Mouse (Mus musculus) neutrophil, adult 5-6 weeks (primary cell): ENCODE results near the gene Gm49342. TPM values are rescaled to one million over a fixed set of nuclear protein-coding genes. Genes with fewer than 3 reads are reported as not detected.
"Not testable (repeated sequence)": the region's sequence is repeated elsewhere in the genome, so short reads cannot be mapped to it uniquely, and the experiment has no call there.

ENCODE experiments used
- ATAC-seq: fragments of 151-379, 151-347 bp; 2 replicates; pipeline ENCODE4 v1.8.0; 2017; ENCODE audit warnings: mild to moderate bottlenecking, moderate TSS enrichment; ENCODE audit not compliant: insufficient number of reproducible peaks, poor library complexity, low FRiP score, severe bottlenecking; ENCODE audit errors: extremely low read depth
- total RNA-seq: library from RNA; stranded (forward); fragments of 200-1000 nt; gene quantifications from 2 replicates; pipeline ENCODE4 v1.2.3, GENCODE M21; 2017

Gene Gm49342
- total RNA-seq, 1 experiment from 2014 or later, result not detected

DNA sequence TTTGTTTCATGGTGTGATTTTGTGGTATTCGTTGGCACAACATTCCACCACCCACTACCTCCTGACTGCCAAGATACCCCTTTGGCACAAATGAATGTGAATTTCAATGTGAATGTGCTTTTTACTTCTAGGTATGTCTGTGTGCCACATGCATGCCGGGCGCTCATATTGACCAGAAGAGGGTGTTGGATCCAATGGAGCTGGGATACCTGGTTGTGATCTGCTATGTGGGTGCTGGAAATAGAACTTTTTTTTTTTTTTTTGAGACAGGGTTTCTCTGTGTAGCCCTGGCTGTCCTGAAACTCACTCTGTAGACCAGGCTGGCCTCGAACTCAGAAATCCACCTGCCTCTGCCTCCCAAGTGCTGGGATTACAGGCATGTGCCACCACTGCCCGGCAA lies 28.7 kb downstream of the Gm49342 start:
- not testable (repeated sequence) for ATAC-seq

DNA sequence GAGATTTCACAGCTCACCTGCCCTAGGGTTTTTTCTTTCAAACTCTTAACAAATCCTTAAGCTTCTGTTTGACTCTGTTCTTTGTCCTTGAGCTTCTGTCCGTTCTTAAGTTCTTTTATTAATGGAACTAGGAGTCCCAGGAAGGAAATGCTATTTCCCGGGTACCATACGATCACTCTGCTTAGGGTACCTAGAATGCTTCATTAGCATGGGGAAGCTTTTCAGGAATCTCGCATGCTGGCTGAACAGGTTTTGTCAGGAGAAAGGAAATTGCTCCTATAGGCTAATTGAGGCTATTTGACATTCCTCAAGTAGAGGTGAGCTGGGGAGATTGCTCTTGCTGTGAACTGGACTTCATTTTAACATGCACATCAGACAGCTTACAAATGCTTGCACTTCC lies 29.4 kb downstream of the Gm49342 start:
- ATAC-seq, result no peak

DNA sequence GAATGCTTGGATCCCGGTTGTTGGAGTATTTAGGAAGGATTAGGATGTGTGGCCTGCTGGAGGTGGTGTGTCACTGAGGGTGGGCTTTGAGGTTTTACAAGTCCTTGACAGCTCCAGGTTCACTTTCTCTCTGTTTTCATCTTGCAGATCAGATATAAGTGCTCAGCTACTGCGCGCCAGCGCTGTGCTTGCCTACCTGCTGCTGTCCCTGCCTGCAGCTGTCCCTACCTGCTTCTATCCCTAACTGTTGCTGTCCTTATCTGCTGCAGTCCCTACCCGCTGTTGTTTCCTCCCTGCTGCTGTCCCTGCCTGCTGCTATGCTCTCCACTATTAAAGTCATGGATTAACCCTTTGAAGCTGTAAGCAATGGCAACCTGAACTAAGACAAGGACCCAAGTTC lies 30.7 kb downstream of the Gm49342 start:
- ATAC-seq, result no peak

DNA sequence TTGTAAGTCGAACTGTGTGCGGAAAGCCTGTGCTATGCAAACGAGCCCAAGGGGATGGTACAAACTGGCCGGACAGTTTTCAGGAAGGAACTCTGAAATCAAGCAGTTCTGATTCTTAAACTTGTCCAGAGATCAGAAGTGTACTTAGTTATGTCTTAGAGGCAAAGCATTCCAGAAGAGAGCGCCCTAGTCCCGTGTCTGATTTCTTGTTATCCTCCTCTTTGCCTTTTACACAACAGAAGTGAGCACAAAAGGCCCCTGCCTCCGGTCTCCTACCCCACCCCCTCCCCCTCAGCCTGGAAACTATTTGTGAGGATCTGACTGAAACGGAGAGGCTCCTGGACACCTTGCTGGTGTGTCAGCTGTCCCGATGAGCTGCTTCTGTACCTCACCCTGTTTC lies 32.4 kb downstream of the Gm49342 start:
- ATAC-seq, result peak; percentile 20; the same call in 1 of the 2 replicates

DNA sequence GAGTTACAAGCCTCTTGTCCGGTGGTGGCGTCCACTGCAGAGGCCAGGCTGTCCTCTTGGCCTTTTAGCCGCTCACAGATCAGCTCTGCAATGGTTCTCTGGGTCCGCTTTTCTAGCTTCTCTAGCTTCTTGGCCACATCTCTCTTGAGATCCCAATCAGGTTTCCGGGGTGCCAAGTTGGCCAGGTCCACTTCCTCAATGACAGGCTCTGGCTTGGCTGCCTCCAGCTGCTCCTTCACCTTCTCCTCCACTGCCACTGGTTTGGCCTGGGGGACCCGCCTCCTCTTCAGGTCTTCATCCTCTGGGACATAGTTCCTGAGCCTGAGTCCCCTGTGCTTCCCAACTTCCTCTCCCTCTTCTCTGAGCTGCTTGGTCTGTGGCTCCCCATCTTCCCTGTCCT lies 34.1 kb downstream of the Gm49342 start:
- ATAC-seq, result peak; percentile 51

DNA sequence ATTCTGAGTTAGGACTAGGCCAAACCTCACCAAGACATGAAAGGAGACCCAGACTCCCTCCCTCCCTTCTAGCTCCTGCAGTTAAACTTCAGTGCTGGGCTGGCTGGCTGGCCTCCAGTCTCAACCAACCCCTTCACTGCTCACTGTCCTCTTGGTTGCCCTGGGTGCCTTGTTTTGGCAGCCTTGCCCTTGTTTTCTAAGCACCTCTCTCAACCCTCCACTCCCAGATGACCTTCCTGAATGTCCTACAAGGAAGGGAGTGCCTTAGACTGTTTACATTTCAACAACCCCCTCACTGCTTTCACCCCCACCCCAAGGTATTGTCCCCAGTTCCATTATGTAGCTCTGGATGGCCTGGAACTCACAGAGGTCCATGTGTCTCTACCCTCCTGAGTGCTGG lies 35.3 kb downstream of the Gm49342 start:
- ATAC-seq, result no peak

DNA sequence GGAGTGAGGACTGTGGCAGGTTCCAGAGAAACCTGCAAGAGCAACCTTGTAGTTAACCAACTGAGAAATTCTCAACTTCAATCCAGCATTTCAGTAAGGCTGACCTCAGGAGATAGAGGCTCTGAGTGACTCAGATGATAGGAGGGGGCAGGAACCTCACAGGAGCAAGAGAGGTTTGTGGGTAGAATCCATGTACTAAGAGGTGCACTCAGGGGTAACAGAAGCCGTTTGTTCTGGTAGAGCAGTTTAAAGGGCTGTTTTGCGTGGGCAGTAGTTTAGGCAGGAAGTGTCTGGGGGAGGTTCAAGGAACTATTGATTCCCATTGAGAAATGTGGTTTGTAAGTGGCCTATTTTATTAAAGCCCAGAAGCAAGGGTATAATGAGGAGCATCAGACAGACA lies 36.9 kb downstream of the Gm49342 start:
- peak; percentile 35; the same call in 1 of the 2 replicates for ATAC-seq

DNA sequence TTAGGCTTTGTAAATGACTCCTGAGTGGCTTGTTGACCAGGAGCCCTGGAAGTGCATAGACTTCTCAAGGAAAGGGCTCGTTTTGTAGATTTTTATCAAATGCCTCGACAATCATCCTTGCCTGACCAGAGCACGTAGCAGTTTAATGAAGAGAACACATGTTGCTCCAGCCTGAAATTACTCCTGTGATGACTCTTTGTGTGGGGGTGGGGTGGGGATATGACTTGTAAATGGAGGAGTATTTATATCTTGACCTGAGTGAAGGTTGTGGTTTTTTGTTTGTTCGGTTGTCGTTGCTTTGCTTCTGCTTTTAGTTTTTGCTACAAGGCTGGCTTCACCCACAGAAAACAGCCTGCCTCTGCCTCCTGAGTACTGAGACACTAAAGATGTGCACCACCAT lies 37.5 kb downstream of the Gm49342 start:
- ATAC-seq, result peak; percentile 17; the same call in 1 of the 2 replicates

DNA sequence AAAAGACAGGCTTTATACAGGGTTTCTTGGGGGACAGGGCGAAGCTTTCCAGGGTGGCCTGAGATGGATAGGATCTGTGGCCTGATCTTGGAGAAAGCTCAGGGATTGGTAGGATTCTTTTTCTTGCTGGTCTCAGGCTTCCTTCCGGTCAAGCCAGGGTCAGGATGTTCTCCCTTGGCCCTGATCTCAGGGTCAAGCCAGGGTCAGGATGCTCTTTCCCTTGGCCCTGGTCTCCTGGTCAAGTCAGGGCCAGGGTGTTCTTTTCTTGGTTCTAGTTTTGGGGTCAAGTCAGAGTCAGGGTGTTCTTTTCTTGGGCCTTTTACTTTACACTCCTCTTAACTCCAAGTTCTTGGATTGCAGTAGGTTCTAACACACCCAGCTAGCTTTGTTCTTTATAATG lies 43.4 kb downstream of the Gm49342 start:
- no peak for ATAC-seq

DNA sequence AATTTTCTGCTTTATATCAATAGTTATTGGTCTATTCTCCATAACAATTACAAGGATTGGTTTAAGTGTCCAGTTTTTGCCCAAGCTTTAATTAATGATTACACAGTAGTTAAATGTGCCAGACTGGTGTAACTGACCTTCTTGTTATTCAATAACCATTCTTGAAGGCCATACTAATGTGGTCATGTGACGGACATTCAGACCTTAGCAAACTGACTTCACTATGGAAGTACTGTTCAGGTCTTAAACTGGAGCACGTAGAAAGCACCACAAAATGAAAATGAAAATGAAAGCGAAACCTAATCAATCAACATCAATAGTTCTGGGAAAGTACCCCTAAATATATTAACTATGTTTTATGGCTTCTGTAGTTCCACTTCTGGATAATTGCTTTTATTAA lies 46.7 kb downstream of the Gm49342 start:
- no peak for ATAC-seq

DNA sequence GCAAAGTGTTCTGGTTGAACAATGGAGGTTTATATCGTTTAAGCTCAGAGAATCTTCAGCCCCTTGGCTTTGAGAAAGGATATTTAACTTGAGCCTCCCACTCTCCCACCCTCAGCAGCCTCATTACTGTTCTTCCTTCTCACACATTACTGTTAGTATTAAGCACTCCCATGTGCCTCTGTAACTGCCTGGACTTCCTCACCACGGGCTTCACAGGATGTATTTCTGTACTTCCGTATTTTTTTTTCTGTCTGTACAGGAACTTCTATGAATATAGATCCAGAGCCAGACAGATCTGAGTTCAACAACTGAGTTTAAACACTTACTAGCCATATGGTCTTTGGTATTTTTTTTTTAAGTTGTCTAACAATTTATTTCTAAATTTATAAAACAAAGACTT lies 52.8 kb downstream of the Gm49342 start:
- ATAC-seq, result peak; percentile 85; the same call in 1 of the 2 replicates

DNA sequence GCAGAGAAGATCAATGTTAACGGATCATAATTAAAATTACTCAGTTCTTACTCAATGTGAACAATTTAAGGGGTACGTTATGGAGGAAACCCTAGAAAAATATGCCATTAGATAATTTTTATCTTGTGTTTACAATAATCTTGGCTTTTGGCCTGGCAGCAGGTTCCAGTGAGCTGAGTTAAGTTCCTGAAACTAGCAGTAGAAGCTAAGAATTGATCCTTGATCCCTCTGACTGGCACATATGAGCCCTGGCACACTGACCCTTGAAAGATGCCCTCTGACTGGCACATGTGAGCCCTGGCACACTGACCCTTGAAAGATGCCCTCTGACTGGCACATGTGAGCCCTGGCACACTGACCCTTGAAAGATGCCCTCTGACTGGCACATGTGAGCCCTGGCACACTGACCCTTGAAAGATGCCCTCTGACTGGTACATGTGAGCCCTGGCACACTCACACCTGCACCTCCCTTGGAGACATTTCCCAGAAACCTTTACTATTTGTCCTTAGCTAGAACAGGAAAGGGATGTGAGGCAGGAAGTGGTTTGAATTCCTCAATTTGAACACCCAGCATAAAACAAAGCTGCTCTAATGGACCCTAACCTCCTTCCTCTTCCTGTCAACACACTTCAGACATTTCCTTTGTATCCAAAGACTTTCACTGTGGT lies 53.8 kb downstream of the Gm49342 start:
- ATAC-seq, result peak; percentile 36; the same call in 1 of the 2 replicates

DNA sequence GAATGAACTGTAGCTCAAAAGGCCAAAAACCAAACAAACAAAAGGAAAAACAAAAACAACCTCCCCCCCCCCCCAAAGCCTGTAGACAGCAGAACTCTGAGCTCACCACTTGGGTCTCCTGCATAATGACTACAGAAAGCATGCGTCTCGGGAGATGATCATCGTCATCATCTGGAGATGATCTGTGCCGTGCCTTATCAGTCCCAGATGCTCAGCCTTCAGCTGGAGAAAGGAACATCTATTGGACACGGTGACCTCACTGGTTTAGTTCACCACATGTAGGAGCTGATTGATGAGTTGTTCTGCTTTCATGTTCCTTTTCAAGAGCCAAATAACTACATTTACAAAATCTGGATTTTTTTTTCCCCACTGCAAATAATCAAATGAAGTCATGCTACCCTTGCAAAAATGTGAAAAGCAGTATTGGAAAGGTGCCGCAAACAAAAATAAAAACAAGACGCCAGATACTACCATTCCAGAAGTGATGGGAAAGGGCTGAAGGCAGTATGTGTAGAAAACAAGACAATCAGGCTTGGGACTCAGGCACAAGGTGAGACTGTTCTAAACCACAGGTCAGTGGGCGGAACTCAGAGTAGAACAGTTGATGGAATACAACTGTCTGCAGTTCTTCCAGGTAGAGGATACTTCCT lies 63.0 kb downstream of the Gm49342 start, which contains the start of gene Rnase10:
Rnase10 (plus strand) TSS at position 600 of the 650 bp plus-strand sequence.
- no peak for ATAC-seq

DNA sequence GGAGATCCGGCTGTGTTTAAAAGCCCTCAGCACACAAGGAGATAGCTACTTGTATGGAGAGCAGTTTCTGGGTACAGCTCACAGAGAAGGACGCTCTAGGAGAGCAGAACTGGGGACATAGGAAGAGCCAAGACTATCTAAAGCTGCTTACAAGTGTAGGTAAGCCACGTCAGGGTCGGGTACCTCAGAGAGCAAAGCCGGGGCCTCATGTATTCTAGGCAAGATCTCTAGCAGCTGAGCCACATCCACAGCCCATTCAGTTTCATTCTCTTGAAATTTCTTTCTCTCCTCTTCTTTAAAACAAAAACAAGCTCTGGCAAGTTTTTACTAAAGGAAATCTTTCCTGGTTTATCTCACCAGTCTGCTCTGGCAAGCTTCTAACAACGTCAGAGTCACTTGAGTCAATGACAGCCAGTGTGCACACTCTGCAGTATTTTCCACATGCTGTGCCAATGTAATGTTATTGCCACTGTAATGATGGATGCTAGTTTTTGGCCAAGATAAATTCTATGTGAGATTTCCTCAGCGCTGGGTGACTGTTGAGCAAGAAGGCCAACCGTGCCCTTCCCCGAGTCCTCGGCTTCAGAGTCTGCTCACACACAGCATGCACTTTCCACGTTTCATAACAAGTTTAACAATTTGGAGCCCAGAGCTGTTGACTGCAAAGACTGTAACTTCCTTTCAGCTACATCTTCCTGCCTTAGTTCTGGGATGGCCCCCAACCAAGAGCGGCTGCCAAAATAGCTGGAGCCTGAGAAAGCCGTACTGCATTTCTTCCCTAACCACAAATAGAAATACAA lies 63.8 kb downstream of the Gm49342 start:
- ATAC-seq, result no peak

DNA sequence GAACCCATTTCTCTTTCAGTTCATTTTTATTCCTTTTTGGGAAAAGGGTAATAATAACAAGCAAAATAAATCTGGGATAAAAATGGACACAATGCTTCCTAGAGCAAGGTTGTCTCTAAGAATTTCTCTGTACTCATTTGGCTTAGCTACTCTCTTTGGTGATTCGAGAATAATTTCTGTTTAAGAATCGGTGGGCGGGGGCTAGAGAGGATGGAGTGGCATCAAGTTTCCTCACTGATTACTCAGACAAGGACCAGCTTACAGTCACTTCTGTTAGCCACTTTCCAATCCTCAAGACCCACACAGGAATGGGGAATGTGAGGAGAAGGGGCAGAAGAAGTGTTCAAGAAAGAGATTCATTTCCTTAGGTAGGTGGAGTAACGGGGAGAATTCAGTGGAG lies 64.5 kb downstream of the Gm49342 start:
- ATAC-seq, result no peak

DNA sequence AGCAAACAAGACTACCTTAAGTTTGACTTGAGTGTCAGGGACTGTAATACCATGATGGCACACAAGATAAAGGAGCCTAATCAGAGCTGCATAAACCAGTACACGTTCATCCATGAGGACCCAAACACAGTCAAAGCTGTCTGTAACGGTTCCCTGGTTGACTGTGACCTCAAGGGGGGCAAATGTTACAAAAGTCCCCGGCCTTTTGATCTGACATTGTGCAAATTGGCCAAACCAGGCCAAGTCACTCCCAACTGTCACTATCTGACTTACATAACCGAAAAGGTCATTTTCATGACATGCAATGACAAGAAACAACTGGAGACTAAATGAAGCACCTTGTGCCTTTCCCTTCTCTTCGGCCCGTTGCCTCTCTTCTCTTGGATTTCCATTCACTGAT lies 65.3 kb downstream of the Gm49342 start:
- no peak for ATAC-seq
